22 mouse cellular contexts compared by ENCODE assay signal in genomic region chr13:80647578-80647977, GRCm38 (mm10).
DNase-seq lines count a peak whose midpoint lies in the region; ATAC-seq lines count a peak whose summit lies in the region.
"Had no signal": no experiment of that assay in that cellular context is flagged by ENCODE, and none has a peak within 500 bp of the region (broad histone marks: within the 10 kb centered on the region; RNA-seq: fewer than 3 reads in every experiment).

No protein-coding gene starts in this region.

- no peak for DNase-seq in forebrain, embryonic 14.5 days (ENCODE audit: low spot score)
- DNase-seq in forebrain, embryonic 10.5 days (ENCODE audit: extremely low spot score, low spot score) = no peak
- peak; percentile 75 for DNase-seq in embryo, embryonic 10 days (ENCODE audit: low spot score)
- peak; percentile 40 for DNase-seq in embryo, embryonic 9.5 days (ENCODE audit: extremely low spot score)
- DNase-seq in layer of hippocampus, postnatal 10 days (ENCODE audit: low spot score in 2 of 2) = no peak
- DNase-seq: cerebellum, adult 11-12 months; cerebellum, postnatal 10 days; gastrocnemius, adult 2 months; heart, postnatal 4 days; kidney, adult 2 months; left cerebral cortex, postnatal 4 days; lung, embryonic 14.5 days; right cerebral cortex, postnatal 14 days; thymus, adult 2 months had no signal

- WGBS in forebrain, embryonic 14.5 days = 50% methylated on average over 4 of the region's 4 CpGs
- WGBS in forebrain, embryonic 10.5 days = 31% methylated on average over 4 of the region's 4 CpGs
- WGBS in midbrain, embryonic 12.5 days = 9% methylated on average over 4 of the region's 4 CpGs
- WGBS in midbrain, embryonic 16.5 days = 16% methylated on average over 4 of the region's 4 CpGs

- no peak overlapping the region for H3K27ac ChIP-seq in forebrain, embryonic 14.5 days (ENCODE audit: low read depth, low read length)
- no peak overlapping the region for H3K27ac ChIP-seq in forebrain, embryonic 10.5 days
- no peak overlapping the region for H3K27ac ChIP-seq in midbrain, embryonic 12.5 days (replicated peaks)
- H3K27ac ChIP-seq in midbrain, embryonic 16.5 days (ENCODE audit: low read length) = no peak overlapping the region
- H3K27ac ChIP-seq: embryonic facial prominence, embryonic 15.5 days; gastrocnemius, adult 2 months; kidney, postnatal 0 days; limb, embryonic 15.5 days; liver, embryonic 14.5 days; stomach, postnatal 0 days had no signal

- H3K9ac ChIP-seq in forebrain, embryonic 14.5 days (ENCODE audit: low read length) = no peak overlapping the region
- no peak overlapping the region for H3K9ac ChIP-seq in midbrain, embryonic 12.5 days (replicated peaks)
- no peak overlapping the region for H3K9ac ChIP-seq in midbrain, embryonic 16.5 days (ENCODE audit: low read depth, low read length)
- H3K9ac ChIP-seq: embryonic facial prominence, embryonic 15.5 days; limb, embryonic 15.5 days; liver, embryonic 14.5 days; lung, embryonic 14.5 days had no signal

- H3K9me3 ChIP-seq in forebrain, embryonic 14.5 days (replicated peaks; ENCODE audit: control insufficient read depth, low read length) = no peaks in the 10 kb centered on the region
- H3K9me3 ChIP-seq in forebrain, embryonic 10.5 days = no peaks in the 10 kb centered on the region
- no peaks in the 10 kb centered on the region for H3K9me3 ChIP-seq in midbrain, embryonic 12.5 days
- no peaks in the 10 kb centered on the region for H3K9me3 ChIP-seq in midbrain, embryonic 16.5 days (replicated peaks; ENCODE audit: control insufficient read depth, low read length, poor library complexity, severe bottlenecking)
- H3K9me3 ChIP-seq: embryonic facial prominence, embryonic 15.5 days; limb, embryonic 15.5 days had no signal

- no peak overlapping the region for H3K4me3 ChIP-seq in forebrain, embryonic 14.5 days (ENCODE audit: low read depth, low read length)
- no peak overlapping the region for H3K4me3 ChIP-seq in forebrain, embryonic 10.5 days
- H3K4me3 ChIP-seq in midbrain, embryonic 12.5 days = no peak overlapping the region
- no peak overlapping the region for H3K4me3 ChIP-seq in midbrain, embryonic 16.5 days (ENCODE audit: low read depth, low read length)
- H3K4me3 ChIP-seq: embryonic facial prominence, embryonic 15.5 days; gastrocnemius, adult 2 months; limb, embryonic 15.5 days had no signal

- H3K4me2 ChIP-seq in forebrain, embryonic 14.5 days (ENCODE audit: low read length) = no peak overlapping the region
- H3K4me2 ChIP-seq in midbrain, embryonic 12.5 days (replicated peaks) = no peak overlapping the region
- H3K4me2 ChIP-seq in midbrain, embryonic 16.5 days (ENCODE audit: low read length) = no peak overlapping the region
- H3K4me2 ChIP-seq: embryonic facial prominence, embryonic 15.5 days; limb, embryonic 15.5 days; lung, embryonic 14.5 days had no signal

- no peaks in the 10 kb centered on the region for H3K36me3 ChIP-seq in forebrain, embryonic 14.5 days (ENCODE audit: control insufficient read depth, insufficient read depth, low read length)
- no peaks in the 10 kb centered on the region for H3K36me3 ChIP-seq in forebrain, embryonic 10.5 days (replicated peaks)
- no peaks in the 10 kb centered on the region for H3K36me3 ChIP-seq in midbrain, embryonic 12.5 days
- no peaks in the 10 kb centered on the region for H3K36me3 ChIP-seq in midbrain, embryonic 16.5 days (ENCODE audit: control insufficient read depth, insufficient read depth, low read length)
- H3K36me3 ChIP-seq: embryonic facial prominence, embryonic 15.5 days; limb, embryonic 15.5 days had no signal

- ATAC-seq in forebrain, embryonic 14.5 days = peak; percentile 20; the same call in 1 of the 2 replicates
- peak; percentile 78 for ATAC-seq in midbrain, embryonic 12.5 days (ENCODE audit: low FRiP score, low read depth)
- no peak for ATAC-seq in midbrain, embryonic 16.5 days
- ATAC-seq: inflammation-experienced regulatory T-cells, adult 6 months had no signal

- no peaks in the 10 kb centered on the region for H3K4me1 ChIP-seq in forebrain, embryonic 14.5 days (ENCODE audit: control insufficient read depth, insufficient read depth, low read length)
- H3K4me1 ChIP-seq in forebrain, embryonic 10.5 days = peaks cover 14% of the 10 kb centered on the region
- H3K4me1 ChIP-seq in midbrain, embryonic 12.5 days = peaks cover 7% of the 10 kb centered on the region; the same call in 1 of the 2 replicates
- no peaks in the 10 kb centered on the region for H3K4me1 ChIP-seq in midbrain, embryonic 16.5 days (ENCODE audit: control insufficient read depth, insufficient read depth, low read length)
- H3K4me1 ChIP-seq: embryonic facial prominence, embryonic 15.5 days; limb, embryonic 15.5 days had no signal

- H3K27me3 ChIP-seq in forebrain, embryonic 14.5 days (replicated peaks; ENCODE audit: control insufficient read depth, insufficient read depth, low read length) = no peaks in the 10 kb centered on the region
- no peaks in the 10 kb centered on the region for H3K27me3 ChIP-seq in forebrain, embryonic 10.5 days (ENCODE audit: poor library complexity, severe bottlenecking)
- no peaks in the 10 kb centered on the region for H3K27me3 ChIP-seq in midbrain, embryonic 12.5 days
- H3K27me3 ChIP-seq in midbrain, embryonic 16.5 days (ENCODE audit: control insufficient read depth, insufficient read depth, low read depth, low read length) = no peaks in the 10 kb centered on the region
- H3K27me3 ChIP-seq: embryonic facial prominence, embryonic 15.5 days; limb, embryonic 15.5 days had no signal

Comparison
In these comparisons a context has a peak if more than half of its experiments do, and no peak if none do; other contexts are left out.
1. DNase-seq: peak in embryo, embryonic 10 days (single experiment) and embryo, embryonic 9.5 days (single experiment); none in forebrain, embryonic 14.5 days (single experiment), forebrain, embryonic 10.5 days (single experiment) and layer of hippocampus, postnatal 10 days (0 of 2).